Mouse (Mus musculus): ENCODE results near the gene Btg2. TPM values are rescaled to one million over a fixed set of nuclear protein-coding genes. Genes with fewer than 3 reads are reported as not detected.

Gene Btg2
- total and polyA plus RNA-seq, 2 experiments from 2014 or later = 8.9 to 19.8 TPM

DNA sequence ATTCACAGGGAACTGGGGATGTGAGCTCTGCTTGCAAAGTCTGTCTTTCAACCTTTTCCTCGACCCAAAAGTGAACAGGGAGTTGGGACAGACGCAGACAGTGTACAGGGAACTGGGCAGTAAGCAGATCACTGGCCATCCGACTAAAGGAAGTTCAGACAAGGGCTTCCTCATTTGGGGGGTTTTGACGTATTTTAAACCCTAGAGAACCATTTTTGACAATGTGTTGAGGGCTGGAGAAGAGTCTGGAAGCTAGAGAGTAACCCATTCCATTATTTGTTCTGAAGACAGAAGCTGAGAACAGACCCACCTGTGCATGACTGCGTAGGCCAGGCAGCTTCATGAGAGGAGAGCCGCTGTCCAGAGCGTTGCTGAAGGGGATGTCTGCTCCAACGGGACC is 4.8 kb upstream of the Btg2 start:
- no peak for ATAC-seq (ENCODE audit: low FRiP score)
- no peak overlapping the region for H3K4me2 ChIP-seq (ENCODE audit: low read depth, low read length, poor library complexity, severe bottlenecking)
- H3K27me3 ChIP-seq (ENCODE audit: insufficient read depth, low read length) = no peaks in the 10 kb centered on the region
- TF ChIP-seq CTCF (IDR thresholded peaks at IDR 0.05) = no peak
- no peak overlapping the region for H3K27ac ChIP-seq (ENCODE audit: low read depth, low read length)
- no peaks in the 10 kb centered on the region for H3K9me3 ChIP-seq (ENCODE audit: low read length)
- DNase-seq (ENCODE audit: low spot score) = no peak
- WGBS = 86% methylated on average over 8 of the region's 8 CpGs
- H3K36me3 ChIP-seq (ENCODE audit: insufficient read depth, low read length) = no peaks in the 10 kb centered on the region
- no peak overlapping the region for H3K4me3 ChIP-seq (ENCODE audit: low read depth, low read length)
- H3K4me1 ChIP-seq (ENCODE audit: insufficient read depth, low read length) = peaks cover 7% of the 10 kb centered on the region; the same call in 1 of the 2 replicates
- no peak overlapping the region for H3K9ac ChIP-seq (replicated peaks; ENCODE audit: low read length, poor library complexity, severe bottlenecking)

DNA sequence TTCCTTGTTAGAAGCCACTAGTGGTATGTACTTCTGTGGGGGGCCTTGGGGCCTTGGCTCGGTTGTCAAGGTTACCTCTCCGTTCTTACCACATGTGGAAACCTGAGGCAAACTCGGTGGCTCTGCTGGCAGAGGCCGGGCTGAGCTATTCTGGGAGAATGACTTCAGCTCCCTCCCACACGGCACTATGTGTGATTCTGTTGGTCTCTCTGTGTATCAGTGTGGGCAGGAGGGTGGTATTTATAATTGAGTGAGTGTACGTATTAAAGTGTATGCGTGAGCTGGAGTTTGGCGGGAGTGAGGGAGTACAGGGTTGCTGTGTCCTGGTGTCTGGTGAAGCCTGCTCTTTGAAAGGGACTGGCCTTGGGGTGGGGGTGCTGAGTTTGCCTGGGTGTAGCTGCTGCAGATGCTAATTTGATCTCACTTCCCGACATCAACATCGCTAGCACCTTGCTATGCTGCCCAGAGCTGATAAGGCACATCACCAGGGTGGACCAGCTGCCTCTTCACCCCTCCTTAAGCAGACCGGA is 4.1 kb upstream of the Btg2 start:
- no peak for TF ChIP-seq CTCF (IDR thresholded peaks at IDR 0.05)
- no peak overlapping the region for H3K4me3 ChIP-seq (ENCODE audit: low read depth, low read length)
- H3K27me3 ChIP-seq (ENCODE audit: insufficient read depth, low read length) = no peaks in the 10 kb centered on the region
- H3K4me1 ChIP-seq (ENCODE audit: insufficient read depth, low read length) = peaks cover 7% of the 10 kb centered on the region; the same call in 1 of the 2 replicates
- 45% methylated on average over 11 of the region's 11 CpGs for WGBS
- no peaks in the 10 kb centered on the region for H3K36me3 ChIP-seq (ENCODE audit: insufficient read depth, low read length)
- no peak overlapping the region for H3K27ac ChIP-seq (ENCODE audit: low read depth, low read length)
- H3K4me2 ChIP-seq (ENCODE audit: low read depth, low read length, poor library complexity, severe bottlenecking) = no peak overlapping the region
- no peak overlapping the region for H3K9ac ChIP-seq (replicated peaks; ENCODE audit: low read length, poor library complexity, severe bottlenecking)
- DNase-seq (ENCODE audit: low spot score) (no peak), ATAC-seq (ENCODE audit: low FRiP score) (no peak)
- no peaks in the 10 kb centered on the region for H3K9me3 ChIP-seq (ENCODE audit: low read length)

DNA sequence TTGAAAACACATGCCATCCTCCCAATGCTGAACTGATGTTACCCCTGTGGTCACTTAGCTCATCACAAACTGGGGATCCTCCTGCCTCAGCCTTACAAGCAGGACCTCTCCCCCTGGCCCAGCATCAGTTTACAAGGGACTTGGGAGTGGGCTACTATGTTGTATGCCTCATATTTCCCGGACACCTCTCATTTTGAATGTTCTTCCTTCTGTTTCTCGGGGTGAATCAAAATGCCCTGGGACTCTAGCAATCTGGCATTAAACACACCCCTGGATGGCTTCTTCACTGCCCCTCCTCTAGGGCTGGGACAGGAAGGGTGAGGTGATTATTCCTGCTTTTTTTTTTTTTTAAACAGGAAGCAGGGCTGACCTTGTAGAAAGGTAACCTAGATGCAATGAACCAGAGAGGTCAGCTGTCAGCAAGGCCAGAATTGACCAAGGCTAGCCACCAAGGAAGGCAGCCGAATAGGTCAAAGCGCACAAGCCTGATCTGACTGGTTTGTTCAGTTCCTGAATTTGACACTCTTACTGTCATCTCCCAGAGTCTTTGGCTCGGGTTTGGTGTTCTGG is 2.0 kb upstream of the Btg2 start:
- H3K4me1 ChIP-seq (ENCODE audit: insufficient read depth, low read length) = peaks cover 6% of the 10 kb centered on the region; the same call in 1 of the 2 replicates
- no peaks in the 10 kb centered on the region for H3K27me3 ChIP-seq (ENCODE audit: insufficient read depth, low read length)
- 95% methylated on average over 5 of the region's 5 CpGs for WGBS
- no peak overlapping the region for H3K27ac ChIP-seq (ENCODE audit: low read depth, low read length)
- DNase-seq (ENCODE audit: low spot score) (no peak), ATAC-seq (ENCODE audit: low FRiP score) (no peak)
- no peak for TF ChIP-seq CTCF (IDR thresholded peaks at IDR 0.05)
- no peak overlapping the region for H3K9ac ChIP-seq (replicated peaks; ENCODE audit: low read length, poor library complexity, severe bottlenecking)
- H3K4me2 ChIP-seq (ENCODE audit: low read depth, low read length, poor library complexity, severe bottlenecking) = no peak overlapping the region
- no peaks in the 10 kb centered on the region for H3K9me3 ChIP-seq (ENCODE audit: low read length)
- H3K36me3 ChIP-seq (ENCODE audit: insufficient read depth, low read length) = no peaks in the 10 kb centered on the region
- H3K4me3 ChIP-seq (ENCODE audit: low read depth, low read length) = no peak overlapping the region

DNA sequence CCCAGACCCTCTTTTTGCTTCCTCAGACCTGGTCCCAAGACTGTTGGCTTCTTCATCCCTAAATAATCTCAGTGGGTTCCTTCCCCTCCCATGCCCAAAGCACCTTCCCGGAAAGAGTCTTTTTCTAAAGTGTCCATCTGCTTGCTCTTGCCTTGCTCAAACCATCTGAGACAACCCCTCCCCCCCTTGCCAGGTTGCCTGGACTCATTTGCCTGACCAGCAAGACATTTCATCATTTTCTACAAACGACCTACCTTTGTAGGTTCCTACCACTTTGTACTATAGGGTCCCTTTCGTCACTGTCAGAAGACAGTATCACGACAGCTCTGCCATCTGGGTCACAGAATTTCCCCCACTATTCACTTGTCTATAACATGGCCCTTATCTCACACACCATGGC is 1.5 kb upstream of the Btg2 start:
- DNase-seq (ENCODE audit: low spot score) = no peak
- 80% methylated on average over 4 of the region's 4 CpGs for WGBS
- Histone ChIP-seq H3K36me3 (ENCODE audit: insufficient read depth, low read length) (no peaks in the 10 kb centered on the region), H3K27ac (ENCODE audit: low read depth, low read length) (no peak overlapping the region), H3K4me3 (ENCODE audit: low read depth, low read length) (no peak overlapping the region), H3K27me3 (ENCODE audit: insufficient read depth, low read length) (no peaks in the 10 kb centered on the region), H3K4me2 (ENCODE audit: low read depth, low read length, poor library complexity, severe bottlenecking) (no peak overlapping the region), H3K9me3 (ENCODE audit: low read length) (no peaks in the 10 kb centered on the region), H3K9ac (replicated peaks; ENCODE audit: low read length, poor library complexity, severe bottlenecking) (no peak overlapping the region), H3K4me1 (ENCODE audit: insufficient read depth, low read length) (peaks cover 9% of the 10 kb centered on the region; the same call in 1 of the 2 replicates)
- TF ChIP-seq CTCF (IDR thresholded peaks at IDR 0.05) = no peak
- ATAC-seq (ENCODE audit: low FRiP score) = no peak

GRCm38 (mm10) chr1:134079477-134080163 is 700 bp upstream of the Btg2 start:
- no peaks in the 10 kb centered on the region for H3K36me3 ChIP-seq (ENCODE audit: insufficient read depth, low read length)
- WGBS = 4% methylated on average over 9 of the region's 9 CpGs
- peak overlapping the region; percentile 66 for H3K27ac ChIP-seq (ENCODE audit: low read depth, low read length)
- ATAC-seq (ENCODE audit: low FRiP score) (no peak), DNase-seq (ENCODE audit: low spot score) (peak; percentile 48)
- H3K4me1 ChIP-seq (ENCODE audit: insufficient read depth, low read length) = peaks cover 9% of the 10 kb centered on the region; the same call in 1 of the 2 replicates
- H3K9ac ChIP-seq (replicated peaks; ENCODE audit: low read length, poor library complexity, severe bottlenecking) = peak overlapping the region; percentile 72
- H3K9me3 ChIP-seq (ENCODE audit: low read length) = no peaks in the 10 kb centered on the region
- TF ChIP-seq CTCF (IDR thresholded peaks at IDR 0.05) = no peak
- peak overlapping the region; percentile 67 for H3K4me3 ChIP-seq (ENCODE audit: low read depth, low read length)
- H3K4me2 ChIP-seq (ENCODE audit: low read depth, low read length, poor library complexity, severe bottlenecking) = peak overlapping the region; percentile 73
- no peaks in the 10 kb centered on the region for H3K27me3 ChIP-seq (ENCODE audit: insufficient read depth, low read length)
